Mouse (Mus musculus) small intestine, adult 2 months (tissue): ENCODE results near the gene Cd2bp2.

Experiments
- CTCF ChIP-seq: fragments of 200-500 bp; IDR thresholded peaks from 2 replicates; pipeline ENCODE4 v1.5.1; 2012; ENCODE audit warnings: low read depth, mild to moderate bottlenecking, control low read depth, inconsistent platforms, low read length, moderate library complexity, mixed read lengths; ENCODE audit not compliant: insufficient replicate concordance, insufficient read length; ENCODE audit errors: extremely low read depth
- POLR2A ChIP-seq: fragments of 200-500 bp; IDR thresholded peaks from 2 replicates; pipeline ENCODE4 v1.6.1; 2012; ENCODE audit warnings: low read depth, mild to moderate bottlenecking, control low read depth, inconsistent platforms, low read length, moderate library complexity

DNA sequence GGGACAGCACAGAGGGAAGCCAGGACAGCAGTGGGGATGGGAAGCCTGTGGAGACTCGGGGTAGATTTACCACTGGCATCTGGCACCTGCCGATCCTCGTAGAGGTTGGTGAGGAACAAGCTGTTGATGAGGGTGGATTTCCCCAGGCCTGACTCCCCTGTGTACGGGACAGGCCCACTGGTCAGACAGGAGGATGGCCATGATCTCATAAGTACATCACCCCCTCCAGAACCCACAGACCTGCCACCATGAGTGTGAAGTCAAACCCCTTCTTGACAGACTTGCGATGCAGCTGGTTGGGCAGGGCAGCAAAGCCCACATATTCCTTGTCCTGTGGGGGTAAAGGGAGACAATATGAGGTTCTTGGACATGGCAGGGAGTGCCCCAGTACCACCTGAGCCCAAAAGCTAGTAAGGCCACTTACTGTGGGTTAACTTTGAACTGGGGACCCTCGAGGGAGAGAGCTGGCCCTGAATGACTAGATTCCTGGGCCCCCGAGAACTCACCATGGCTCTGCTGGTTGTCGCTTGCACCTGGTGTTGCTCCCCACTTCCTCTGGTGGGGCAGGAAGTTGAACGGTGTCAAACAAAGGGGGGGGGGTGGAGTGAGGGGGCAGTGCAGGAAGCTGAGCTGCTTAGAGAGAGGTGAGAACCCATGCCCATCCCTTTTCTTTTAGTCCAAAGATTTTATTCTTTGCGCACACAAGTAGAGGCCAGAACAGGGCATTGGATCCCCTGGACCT is 22.2 kb upstream of the Cd2bp2 start:
- no peak for TF ChIP-seq CTCF
- TF ChIP-seq POLR2A = no peak; the same call in 1 of the 2 replicates
